Mouse (Mus musculus): ENCODE measurements at regions not wholly inside any gene's neighbourhood (a gene's known extent, or its start where the extent isn't known, plus 50 kb on each side); places are given as distances from the start of the nearest gene placed in this dataset.

DNA sequence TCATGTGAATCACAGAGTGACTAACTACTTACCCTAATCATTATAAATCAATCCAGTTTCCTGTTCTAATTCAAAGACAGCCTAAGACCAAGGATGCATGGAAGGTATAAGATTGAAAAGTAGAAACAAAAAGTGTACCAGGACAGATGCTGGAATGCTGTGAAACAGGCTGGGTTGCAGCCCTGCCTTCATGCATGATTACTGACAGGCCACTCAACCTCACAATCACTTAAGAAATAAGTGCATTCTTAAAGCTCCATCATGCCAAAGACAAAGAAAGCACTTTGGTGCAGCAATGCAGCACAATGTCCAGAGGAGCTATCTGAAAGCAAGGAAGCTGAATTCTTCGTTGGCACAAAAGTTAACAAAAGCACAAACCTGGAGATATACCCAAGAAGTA is 2810.4 kb downstream of the 9330182O14Rik start:
- H3K27me3 ChIP-seq (ENCODE audit: control insufficient read depth, insufficient read depth, low read length) = no peaks in the 10 kb centered on the region
- no peaks in the 10 kb centered on the region for H3K4me1 ChIP-seq (ENCODE audit: control insufficient read depth, insufficient read depth, low read length)
- no peak overlapping the region for H3K27ac ChIP-seq (replicated peaks; ENCODE audit: low read depth, low read length)
- no peak for DNase-seq
- 83% methylated on average over 1 of the region's 1 CpGs for WGBS
- H3K9ac ChIP-seq (replicated peaks; ENCODE audit: low read length) = no peak overlapping the region
- no peaks in the 10 kb centered on the region for H3K9me3 ChIP-seq (ENCODE audit: control insufficient read depth, low read length)
- H3K4me2 ChIP-seq (ENCODE audit: low read length) = no peak overlapping the region
- no peak for ATAC-seq (ENCODE audit: low FRiP score, low TSS enrichment)
- no peaks in the 10 kb centered on the region for H3K36me3 ChIP-seq (ENCODE audit: control insufficient read depth, insufficient read depth, low read length)
- H3K4me3 ChIP-seq (replicated peaks; ENCODE audit: low read depth, low read length) = no peak overlapping the region

DNA sequence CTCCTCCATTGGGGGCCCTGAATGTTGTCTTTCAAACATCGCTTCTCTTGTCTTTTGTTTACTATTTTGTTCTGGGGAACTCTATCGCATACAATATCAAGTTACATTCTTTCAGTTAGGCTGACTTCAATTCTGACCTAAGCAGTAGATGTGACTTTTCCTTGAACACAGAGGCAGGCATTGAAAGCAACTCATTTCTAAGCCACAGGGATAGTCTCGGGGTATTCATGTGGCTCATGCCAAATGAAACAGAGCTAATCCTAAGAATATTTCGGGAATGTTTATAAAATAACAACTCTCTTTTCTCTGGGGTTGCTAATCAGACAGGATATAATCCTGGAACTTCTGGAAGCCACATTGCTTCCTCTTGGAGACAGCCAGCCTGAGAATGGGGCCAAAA is 2821.0 kb downstream of the 9330182O14Rik start:
- 76% methylated on average over 4 of the region's 4 CpGs for WGBS
- no peaks in the 10 kb centered on the region for H3K9me3 ChIP-seq (ENCODE audit: control insufficient read depth, low read length)
- no peaks in the 10 kb centered on the region for H3K4me1 ChIP-seq (ENCODE audit: control insufficient read depth, insufficient read depth, low read length)
- DNase-seq (no peak), ATAC-seq (ENCODE audit: low FRiP score, low TSS enrichment) (no peak)
- H3K27ac ChIP-seq (replicated peaks; ENCODE audit: low read depth, low read length) = no peak overlapping the region
- H3K4me3 ChIP-seq (replicated peaks; ENCODE audit: low read depth, low read length) = no peak overlapping the region
- H3K9ac ChIP-seq (replicated peaks; ENCODE audit: low read length) = no peak overlapping the region
- H3K27me3 ChIP-seq (ENCODE audit: control insufficient read depth, insufficient read depth, low read length) = no peaks in the 10 kb centered on the region
- H3K4me2 ChIP-seq (ENCODE audit: low read length) = no peak overlapping the region
- no peaks in the 10 kb centered on the region for H3K36me3 ChIP-seq (ENCODE audit: control insufficient read depth, insufficient read depth, low read length)

GRCm38 (mm10) chr15:42962747-42963338 is 2828.7 kb downstream of the 9330182O14Rik start:
- DNase-seq (peak; percentile 94), ATAC-seq (ENCODE audit: low FRiP score, low TSS enrichment) (peak; percentile 73)
- Histone ChIP-seq H3K36me3 (ENCODE audit: control insufficient read depth, insufficient read depth, low read length) (no peaks in the 10 kb centered on the region), H3K27ac (replicated peaks; ENCODE audit: low read depth, low read length) (no peak overlapping the region), H3K9me3 (ENCODE audit: control insufficient read depth, low read length) (no peaks in the 10 kb centered on the region), H3K4me3 (replicated peaks; ENCODE audit: low read depth, low read length) (no peak overlapping the region), H3K9ac (replicated peaks; ENCODE audit: low read length) (no peak overlapping the region), H3K4me1 (ENCODE audit: control insufficient read depth, insufficient read depth, low read length) (no peaks in the 10 kb centered on the region), H3K4me2 (ENCODE audit: low read length) (no peak overlapping the region), H3K27me3 (ENCODE audit: control insufficient read depth, insufficient read depth, low read length) (no peaks in the 10 kb centered on the region)
- WGBS = 20% methylated on average over 11 of the region's 11 CpGs

DNA sequence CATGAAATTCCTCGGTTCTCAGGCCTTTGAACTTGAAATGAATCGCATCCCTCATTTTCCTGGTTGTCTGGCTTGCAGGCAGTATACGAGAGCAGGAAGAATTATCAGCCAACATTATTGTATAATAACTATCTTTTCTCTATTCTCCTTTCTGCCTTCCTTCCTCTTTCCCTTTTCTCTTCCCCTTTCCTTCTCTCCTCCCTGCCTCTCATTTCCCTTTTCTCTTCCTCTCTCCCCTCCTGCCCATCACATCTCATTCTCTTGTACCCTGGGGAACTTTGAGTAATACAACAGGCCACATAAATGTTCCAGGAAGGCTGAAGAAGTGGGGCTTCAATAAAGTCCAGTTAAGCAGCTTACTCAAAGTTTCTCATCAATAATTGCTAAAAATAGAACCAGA is 2831.1 kb downstream of the 9330182O14Rik start:
- Histone ChIP-seq H3K4me1 (ENCODE audit: control insufficient read depth, insufficient read depth, low read length) (no peaks in the 10 kb centered on the region), H3K36me3 (ENCODE audit: control insufficient read depth, insufficient read depth, low read length) (no peaks in the 10 kb centered on the region), H3K9ac (replicated peaks; ENCODE audit: low read length) (no peak overlapping the region), H3K4me3 (replicated peaks; ENCODE audit: low read depth, low read length) (no peak overlapping the region), H3K27me3 (ENCODE audit: control insufficient read depth, insufficient read depth, low read length) (no peaks in the 10 kb centered on the region), H3K27ac (replicated peaks; ENCODE audit: low read depth, low read length) (no peak overlapping the region), H3K4me2 (ENCODE audit: low read length) (no peak overlapping the region), H3K9me3 (ENCODE audit: control insufficient read depth, low read length) (no peaks in the 10 kb centered on the region)
- DNase-seq = no peak
- ATAC-seq (ENCODE audit: low FRiP score, low TSS enrichment) = no peak
- WGBS = 64% methylated on average over 3 of the region's 3 CpGs

All from midbrain, embryonic 14.5 days (tissue).